Mouse (Mus musculus): ENCODE measurements around the gene Rnf123. TPM values are rescaled to one million over a fixed set of nuclear protein-coding genes. Genes with fewer than 3 reads are reported as not detected.

Rnf123 gene
- polyA plus RNA-seq, 1 experiment from 2014 or later = 30.9 TPM

DNA sequence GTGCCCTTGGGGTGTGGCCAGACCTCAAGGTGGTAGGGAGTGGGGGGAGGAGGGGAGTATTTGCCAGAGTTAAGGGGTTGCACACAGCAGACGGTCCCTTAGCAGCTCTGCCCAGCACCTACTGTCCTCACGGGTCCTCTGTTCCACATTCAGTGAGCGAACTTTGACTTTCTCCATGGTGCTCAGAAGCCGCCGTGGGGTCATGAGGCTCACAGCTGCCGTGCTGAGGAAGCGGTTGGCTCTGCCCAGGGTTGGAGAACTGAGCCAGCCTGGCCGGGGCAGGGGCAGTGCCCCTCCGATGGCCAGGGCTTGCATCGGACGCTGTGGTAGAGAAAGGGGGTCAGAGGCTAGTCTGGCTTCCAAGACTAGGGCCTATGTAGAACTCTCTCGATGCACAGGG, 19.8 kb downstream of the Rnf123 start:
- WGBS = 84% methylated on average over 12 of the region's 12 CpGs
- no peak overlapping the region for H3K4me3 ChIP-seq (ENCODE audit: low read depth, low read length)
- H3K36me3 ChIP-seq (ENCODE audit: insufficient read depth) = peaks cover 50% of the 10 kb centered on the region
- H3K4me2 ChIP-seq = no peak overlapping the region
- ATAC-seq (ENCODE audit: insufficient read depth) = no peak
- TF ChIP-seq CTCF (IDR thresholded peaks at IDR 0.05; ENCODE audit: low read depth) = no peak
- no peaks in the 10 kb centered on the region for H3K27me3 ChIP-seq (ENCODE audit: insufficient read depth, low read length)
- H3K4me1 ChIP-seq (ENCODE audit: insufficient read depth) = no peaks in the 10 kb centered on the region
- H3K9me3 ChIP-seq (ENCODE audit: low read depth, low read length) = no peaks in the 10 kb centered on the region
- no peak overlapping the region for H3K9ac ChIP-seq
- H3K27ac ChIP-seq (ENCODE audit: low read depth) = no peak overlapping the region
- DNase-seq = no peak

DNA sequence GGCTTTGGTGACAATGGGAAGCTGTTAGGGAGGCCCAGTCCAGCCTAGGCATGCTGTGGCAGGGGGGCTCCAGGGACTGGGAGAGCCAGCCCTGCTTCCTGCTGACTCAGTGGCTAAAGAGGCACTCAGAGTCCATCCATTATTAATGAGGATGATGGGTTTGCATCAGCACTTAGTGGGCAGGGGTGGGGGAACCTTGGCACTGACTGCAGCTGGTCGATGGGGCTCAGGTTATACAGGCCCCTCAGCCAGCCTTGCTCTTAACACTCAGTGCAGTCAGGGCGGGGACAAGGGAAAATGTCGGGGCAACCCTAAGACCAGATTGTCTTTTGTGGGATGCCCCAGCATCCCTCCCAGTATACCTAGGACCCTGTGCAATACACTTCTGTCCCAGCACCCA, 21.0 kb downstream of the Rnf123 start:
- H3K9ac ChIP-seq = no peak overlapping the region
- ATAC-seq (ENCODE audit: insufficient read depth) = no peak
- 87% methylated on average over 3 of the region's 3 CpGs for WGBS

DNA sequence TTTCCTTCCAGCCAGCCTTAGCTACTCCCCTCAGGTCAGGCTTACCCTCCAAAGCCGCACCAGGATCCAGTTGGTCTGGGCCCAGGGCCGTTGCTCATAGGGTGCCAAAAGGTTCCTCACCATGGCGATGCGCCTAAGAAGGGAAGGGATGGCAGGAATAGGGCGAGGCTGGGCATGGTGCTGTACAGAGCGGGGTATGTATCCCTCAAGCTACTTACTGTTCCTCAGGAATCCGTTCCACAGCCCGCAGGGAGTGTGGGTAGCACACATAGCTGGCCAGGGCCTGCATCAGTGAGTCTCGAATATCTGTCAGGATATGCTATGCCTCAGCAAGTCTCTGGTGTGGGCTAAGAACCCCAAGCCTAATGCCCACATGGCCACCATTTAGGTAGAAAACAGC, 24.9 kb downstream of the Rnf123 start:
- ATAC-seq (ENCODE audit: insufficient read depth) = no peak
- Histone ChIP-seq H3K4me3 (ENCODE audit: low read depth, low read length) (no peak overlapping the region), H3K4me1 (ENCODE audit: insufficient read depth) (peaks cover under 1% of the 10 kb centered on the region; the same call in 1 of the 2 replicates), H3K4me2 (no peak overlapping the region), H3K36me3 (ENCODE audit: insufficient read depth) (peaks cover 75% of the 10 kb centered on the region), H3K27ac (ENCODE audit: low read depth) (no peak overlapping the region), H3K27me3 (ENCODE audit: insufficient read depth, low read length) (no peaks in the 10 kb centered on the region), H3K9ac (no peak overlapping the region), H3K9me3 (ENCODE audit: low read depth, low read length) (no peaks in the 10 kb centered on the region)
- no peak for TF ChIP-seq CTCF (IDR thresholded peaks at IDR 0.05; ENCODE audit: low read depth)
- 94% methylated on average over 9 of the region's 9 CpGs for WGBS
- no peak for DNase-seq

More for the DNA sequence above, 21.0 kb downstream of the Rnf123 start:
- TF ChIP-seq CTCF (IDR thresholded peaks at IDR 0.05; ENCODE audit: low read depth) = no peak
- no peaks in the 10 kb centered on the region for H3K27me3 ChIP-seq (ENCODE audit: insufficient read depth, low read length)
- no peaks in the 10 kb centered on the region for H3K4me1 ChIP-seq (ENCODE audit: insufficient read depth)
- no peak overlapping the region for H3K4me3 ChIP-seq (ENCODE audit: low read depth, low read length)
- peaks cover 57% of the 10 kb centered on the region for H3K36me3 ChIP-seq (ENCODE audit: insufficient read depth)
- no peak overlapping the region for H3K27ac ChIP-seq (ENCODE audit: low read depth)
- no peak for DNase-seq
- H3K9me3 ChIP-seq (ENCODE audit: low read depth, low read length) = no peaks in the 10 kb centered on the region
- H3K4me2 ChIP-seq = no peak overlapping the region

DNA sequence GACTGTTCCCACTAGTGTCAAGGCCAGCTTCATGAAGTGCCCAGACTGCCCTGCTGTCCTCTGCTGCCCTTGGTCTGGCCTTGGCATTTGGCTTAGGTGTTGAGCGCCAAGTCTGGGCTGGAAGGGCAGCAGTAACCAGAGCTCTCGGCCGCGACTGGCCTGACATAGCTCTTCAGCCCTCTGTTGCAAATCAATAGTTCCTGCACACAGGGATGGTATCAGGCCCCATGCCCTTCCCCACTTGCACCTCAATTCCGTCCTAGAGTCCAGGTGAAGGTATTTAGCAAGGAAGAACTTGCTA, 25.9 kb downstream of the Rnf123 start:
- DNase-seq = no peak
- H3K27ac ChIP-seq (ENCODE audit: low read depth) = no peak overlapping the region
- H3K4me2 ChIP-seq = no peak overlapping the region
- no peaks in the 10 kb centered on the region for H3K9me3 ChIP-seq (ENCODE audit: low read depth, low read length)
- no peaks in the 10 kb centered on the region for H3K27me3 ChIP-seq (ENCODE audit: insufficient read depth, low read length)
- WGBS = 85% methylated on average over 5 of the region's 5 CpGs
- no peak for TF ChIP-seq CTCF (IDR thresholded peaks at IDR 0.05; ENCODE audit: low read depth)
- H3K4me1 ChIP-seq (ENCODE audit: insufficient read depth) = peaks cover 5% of the 10 kb centered on the region; the same call in 1 of the 2 replicates
- peaks cover 69% of the 10 kb centered on the region for H3K36me3 ChIP-seq (ENCODE audit: insufficient read depth)
- no peak overlapping the region for H3K4me3 ChIP-seq (ENCODE audit: low read depth, low read length)
- ATAC-seq (ENCODE audit: insufficient read depth) = no peak
- no peak overlapping the region for H3K9ac ChIP-seq

DNA sequence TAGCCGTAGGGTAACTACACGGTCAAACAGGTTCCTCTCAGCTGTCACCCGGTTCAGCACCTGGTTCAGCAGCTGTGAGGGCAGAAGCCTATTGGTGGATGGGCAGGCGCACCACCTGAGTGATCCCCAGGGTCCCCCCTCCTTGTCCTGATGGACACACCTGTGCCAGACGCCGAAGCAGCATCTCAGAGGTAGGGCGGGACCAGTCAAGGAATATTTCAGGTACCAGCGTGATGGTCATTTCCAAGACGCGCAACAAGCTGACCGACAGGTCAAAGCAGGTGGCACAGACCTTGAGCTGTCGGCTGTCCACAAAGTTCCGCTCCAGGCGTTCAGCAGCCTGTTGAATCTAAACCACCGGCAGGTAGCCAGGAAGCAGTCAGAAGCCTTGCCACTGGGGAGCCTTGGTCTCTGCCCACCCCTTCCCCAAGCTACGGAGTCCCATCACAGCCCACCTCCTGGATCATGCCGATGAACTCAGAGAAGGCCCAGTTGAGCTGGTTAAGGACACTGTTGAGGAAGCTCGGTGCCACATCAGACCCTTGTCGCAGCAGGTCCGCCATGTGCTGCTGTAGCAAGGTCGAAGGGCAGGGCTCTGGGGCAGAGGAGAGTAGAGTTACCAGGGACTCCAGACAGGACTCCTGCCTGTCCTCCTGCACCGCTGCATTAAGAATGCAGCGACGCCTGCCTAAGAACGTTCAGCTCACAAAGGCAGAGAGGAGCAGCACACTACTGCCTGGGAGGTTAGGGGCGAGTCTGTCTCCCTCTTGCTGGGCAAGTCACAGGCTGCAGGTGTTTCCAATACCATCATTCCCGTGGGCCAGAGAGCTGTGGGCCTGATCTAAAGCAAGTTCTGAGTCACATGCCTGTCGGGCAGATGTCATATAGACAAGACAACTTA, 26.5 kb downstream of the Rnf123 start:
- 77% methylated on average over 28 of the region's 28 CpGs for WGBS
- Histone ChIP-seq H3K27ac (ENCODE audit: low read depth) (no peak overlapping the region), H3K9me3 (ENCODE audit: low read depth, low read length) (no peaks in the 10 kb centered on the region), H3K9ac (no peak overlapping the region), H3K27me3 (ENCODE audit: insufficient read depth, low read length) (no peaks in the 10 kb centered on the region), H3K4me2 (no peak overlapping the region), H3K4me1 (ENCODE audit: insufficient read depth) (peaks cover 5% of the 10 kb centered on the region; the same call in 1 of the 2 replicates), H3K36me3 (ENCODE audit: insufficient read depth) (peaks cover 70% of the 10 kb centered on the region), H3K4me3 (ENCODE audit: low read depth, low read length) (no peak overlapping the region)
- no peak for ATAC-seq (ENCODE audit: insufficient read depth)
- TF ChIP-seq CTCF (IDR thresholded peaks at IDR 0.05; ENCODE audit: low read depth) = no peak
- no peak for DNase-seq

DNA sequence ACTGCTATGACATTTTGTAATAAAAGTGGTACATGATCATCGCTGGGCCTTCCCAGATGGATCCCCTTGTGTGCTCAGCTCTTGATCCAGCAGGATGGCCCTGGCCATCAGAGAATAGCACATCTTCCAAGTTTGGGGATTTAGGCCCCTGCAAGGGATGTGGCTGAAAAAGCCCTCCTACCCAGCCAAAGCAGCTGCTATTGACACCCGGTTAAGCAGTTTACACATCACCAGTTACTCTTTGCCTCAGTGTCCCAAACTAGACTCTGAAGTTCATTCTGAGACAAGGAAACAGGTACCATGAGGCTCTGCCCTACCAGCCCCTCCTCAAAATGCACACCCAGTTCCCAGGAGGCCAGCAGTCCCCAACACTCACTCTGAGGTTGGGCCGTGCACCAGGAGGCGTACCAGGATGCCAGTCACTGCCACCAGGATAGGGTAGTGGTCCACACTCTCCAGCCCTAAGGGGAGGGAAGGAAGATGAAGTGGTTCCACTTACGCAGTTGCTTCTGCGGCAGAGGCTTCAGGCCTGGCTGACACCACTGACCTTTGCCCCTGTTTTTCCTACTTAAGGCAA, 27.4 kb downstream of the Rnf123 start:
- Histone ChIP-seq H3K4me3 (ENCODE audit: low read depth, low read length) (no peak overlapping the region), H3K9me3 (ENCODE audit: low read depth, low read length) (no peaks in the 10 kb centered on the region), H3K4me1 (ENCODE audit: insufficient read depth) (peaks cover 5% of the 10 kb centered on the region; the same call in 1 of the 2 replicates), H3K9ac (no peak overlapping the region), H3K27me3 (ENCODE audit: insufficient read depth, low read length) (no peaks in the 10 kb centered on the region), H3K27ac (ENCODE audit: low read depth) (no peak overlapping the region), H3K4me2 (no peak overlapping the region), H3K36me3 (ENCODE audit: insufficient read depth) (peaks cover 76% of the 10 kb centered on the region)
- DNase-seq (no peak), ATAC-seq (ENCODE audit: insufficient read depth) (no peak)
- 80% methylated on average over 6 of the region's 6 CpGs for WGBS
- no peak for TF ChIP-seq CTCF (IDR thresholded peaks at IDR 0.05; ENCODE audit: low read depth)

DNA sequence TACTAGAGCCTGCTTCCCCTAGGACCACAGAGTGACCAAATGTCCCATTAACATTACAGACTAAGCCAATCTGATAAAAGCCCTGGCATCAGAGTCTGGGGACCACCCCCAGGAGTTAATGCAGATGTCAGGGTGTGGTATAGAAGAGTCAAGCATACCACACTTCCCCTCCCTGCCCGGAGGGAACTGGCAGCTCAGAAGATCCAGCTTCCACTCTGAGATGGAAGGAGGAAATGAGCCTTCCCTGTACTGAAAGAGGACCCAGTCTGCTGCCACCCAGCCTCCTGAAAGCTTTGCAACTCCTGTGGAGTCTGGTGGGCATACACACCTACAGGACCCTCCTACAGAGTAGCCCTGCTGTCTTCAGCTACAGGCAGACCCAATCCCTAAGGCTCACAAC, 28.1 kb downstream of the Rnf123 start:
- TF ChIP-seq CTCF (IDR thresholded peaks at IDR 0.05; ENCODE audit: low read depth) = no peak
- H3K4me3 ChIP-seq (ENCODE audit: low read depth, low read length) = no peak overlapping the region
- no peak overlapping the region for H3K4me2 ChIP-seq
- H3K9ac ChIP-seq = no peak overlapping the region
- no peaks in the 10 kb centered on the region for H3K9me3 ChIP-seq (ENCODE audit: low read depth, low read length)
- DNase-seq = no peak
- H3K4me1 ChIP-seq (ENCODE audit: insufficient read depth) = peaks cover 5% of the 10 kb centered on the region; the same call in 1 of the 2 replicates
- peaks cover 81% of the 10 kb centered on the region for H3K36me3 ChIP-seq (ENCODE audit: insufficient read depth)
- no peaks in the 10 kb centered on the region for H3K27me3 ChIP-seq (ENCODE audit: insufficient read depth, low read length)
- no peak for ATAC-seq (ENCODE audit: insufficient read depth)
- H3K27ac ChIP-seq (ENCODE audit: low read depth) = no peak overlapping the region
- WGBS = 58% methylated on average over 1 of the region's 1 CpGs

All from lung, embryonic 14.5 days (tissue).